Mouse (Mus musculus) liver, embryonic 13.5 days (tissue): ENCODE data around the gene Fam208a. TPM values are rescaled to one million over a fixed set of nuclear protein-coding genes. Genes with fewer than 3 reads are reported as not detected.
A peak's percentile ranks its signal among the peaks of the same experiment; 100 is the strongest.

Source experiments
- ATAC-seq: fragments of 200-750 bp; cut with Nextera tagmentation; 2 replicates; pipeline ENCODE4 v1.8.0; 2017; ENCODE audit warnings: low read depth, mild to moderate bottlenecking, moderate number of reproducible peaks, moderate library complexity
- DNase-seq: peaks from one replicate; pipeline ENCODE4 v3.0.0; 2022
- H3K27ac ChIP-seq: fragments of 300-500 bp; sonication (generic); 2 replicates; pipeline ENCODE4 v1.5.1; 2015; ENCODE audit warnings: moderate library complexity, mild to moderate bottlenecking, inconsistent platforms
- H3K27me3 ChIP-seq: fragments of 300-500 bp; sonication (generic); 2 replicates; pipeline ENCODE4 v1.6.1; 2015; ENCODE audit warnings: mild to moderate bottlenecking, inconsistent platforms
- H3K36me3 ChIP-seq: fragments of 300-500 bp; sonication (generic); 2 replicates; pipeline ENCODE4 v1.6.1; 2015; ENCODE audit warnings: mild to moderate bottlenecking, inconsistent platforms
- H3K4me1 ChIP-seq: fragments of 300-500 bp; sonication (generic); replicated peaks from 2 replicates; pipeline ENCODE4 v1.6.1; 2015; ENCODE audit warnings: inconsistent platforms
- H3K4me2 ChIP-seq: fragments of 300-500 bp; sonication (generic); 2 replicates; pipeline ENCODE4 v1.6.1; 2015; ENCODE audit warnings: inconsistent platforms, mild to moderate bottlenecking, moderate library complexity
- H3K4me3 ChIP-seq: fragments of 300-500 bp; sonication (generic); replicated peaks from 2 replicates; pipeline ENCODE4 v1.5.1; 2015; ENCODE audit warnings: mild to moderate bottlenecking, inconsistent platforms
- H3K9ac ChIP-seq: fragments of 300-500 bp; sonication (generic); 2 replicates; pipeline ENCODE4 v1.6.1; 2015; ENCODE audit warnings: mild to moderate bottlenecking, inconsistent platforms
- H3K9me3 ChIP-seq: fragments of 300-500 bp; sonication (generic); replicated peaks from 2 replicates; pipeline ENCODE4 v1.6.1; 2016; ENCODE audit warnings: inconsistent platforms
- WGBS: fragments of 180-500 bp; shearing (Covaris S2); methylation state at CpG from one replicate; pipeline ENCODE4 v1.1.7; 2015; ENCODE audit not compliant: insufficient replicate concordance; 5-methylcytosine and 5-hydroxymethylcytosine counted together
- polyA plus RNA-seq: library from polyadenylated mRNA; unstranded; fragments of >200 nt; fragmentation: Nextera tagmentation; extraction: Ambion mirVana; gene quantifications from 2 replicates; pipeline ENCODE4 v1.2.1, GENCODE M21; 2015

The Fam208a gene
- polyA plus RNA-seq = 3.8 and 4.5 TPM in 2 replicates

- peaks cover 15% of the 10 kb centered on the region for H3K36me3 ChIP-seq
- no peaks in the 10 kb centered on the region for H3K27me3 ChIP-seq
- peak within 1 kb of the TSS; percentile 91 for H3K9ac ChIP-seq
- ATAC-seq = peak; percentile 93
- peaks cover 16% of the 10 kb centered on the region for H3K4me1 ChIP-seq
- peaks cover 7% of the 10 kb centered on the region; the same call in 1 of the 2 replicates for H3K9me3 ChIP-seq
- peak; percentile 91 for DNase-seq
- H3K4me2 ChIP-seq = peak within 1 kb of the TSS; percentile 85
- WGBS = 1% methylated on average over 43 of the region's 43 CpGs
- peak within 1 kb of the TSS; percentile 73 for H3K4me3 ChIP-seq
- H3K27ac ChIP-seq = peak within 1 kb of the TSS; percentile 92
Measured at GRCm38 (mm10) chr14:27428573-27428972, at the start of gene Fam208a. Gene Fam208a (plus strand): TSS chr14:27428834.

- 13% methylated on average over 12 of the region's 12 CpGs for WGBS
- H3K4me2 ChIP-seq = peak overlapping the region; percentile 39; the same call in 1 of the 2 replicates
- H3K4me3 ChIP-seq = peak overlapping the region; percentile 38
Measured at GRCm38 (mm10) chr14:27379404-27379803, 49.2 kb upstream of the Fam208a start.

GRCm38 (mm10) chr14:27381459-27381858, 47.2 kb upstream of the Fam208a start:
- H3K4me3 ChIP-seq = no peak overlapping the region
- peaks cover 13% of the 10 kb centered on the region for H3K4me1 ChIP-seq
- 54% methylated on average over 7 of the region's 7 CpGs for WGBS
- H3K36me3 ChIP-seq = no peaks in the 10 kb centered on the region
- ATAC-seq (no peak), DNase-seq (no peak)
- no peaks in the 10 kb centered on the region for H3K27me3 ChIP-seq
- no peaks in the 10 kb centered on the region for H3K9me3 ChIP-seq
- no peak overlapping the region for H3K27ac ChIP-seq
- no peak overlapping the region for H3K4me2 ChIP-seq
- H3K9ac ChIP-seq = no peak overlapping the region

More at GRCm38 (mm10) chr14:27379404-27379803, 49.2 kb upstream of the Fam208a start:
- Histone ChIP-seq H3K27me3 (no peaks in the 10 kb centered on the region), H3K9me3 (no peaks in the 10 kb centered on the region), H3K27ac (no peak overlapping the region), H3K36me3 (no peaks in the 10 kb centered on the region), H3K4me1 (peaks cover 13% of the 10 kb centered on the region), H3K9ac (no peak overlapping the region)
- no peak for ATAC-seq
- no peak for DNase-seq

- Histone ChIP-seq H3K36me3 (peaks cover 4% of the 10 kb centered on the region; the same call in 1 of the 2 replicates), H3K9ac (no peak overlapping the region), H3K27ac (no peak overlapping the region), H3K27me3 (no peaks in the 10 kb centered on the region), H3K4me3 (no peak overlapping the region), H3K4me2 (no peak overlapping the region), H3K9me3 (no peaks in the 10 kb centered on the region), H3K4me1 (peaks cover 13% of the 10 kb centered on the region)
- DNase-seq (no peak), ATAC-seq (no peak)
- 74% methylated on average over 5 of the region's 5 CpGs for WGBS
Measured at GRCm38 (mm10) chr14:27383321-27383830, 45.3 kb upstream of the Fam208a start.

GRCm38 (mm10) chr14:27384143-27384542, 44.5 kb upstream of the Fam208a start:
- Histone ChIP-seq H3K4me2 (no peak overlapping the region), H3K36me3 (peaks cover 4% of the 10 kb centered on the region; the same call in 1 of the 2 replicates), H3K9ac (no peak overlapping the region), H3K27me3 (no peaks in the 10 kb centered on the region), H3K4me3 (no peak overlapping the region), H3K4me1 (peaks cover 9% of the 10 kb centered on the region), H3K9me3 (no peaks in the 10 kb centered on the region), H3K27ac (no peak overlapping the region)
- ATAC-seq (no peak), DNase-seq (no peak)
- WGBS = 78% methylated on average over 4 of the region's 4 CpGs

GRCm38 (mm10) chr14:27388616-27389015, 40.0 kb upstream of the Fam208a start:
- H3K9ac ChIP-seq = no peak overlapping the region
- DNase-seq (no peak), ATAC-seq (no peak)
- H3K4me3 ChIP-seq = no peak overlapping the region
- H3K27ac ChIP-seq = no peak overlapping the region
- no peaks in the 10 kb centered on the region for H3K27me3 ChIP-seq
- H3K9me3 ChIP-seq = no peaks in the 10 kb centered on the region
- H3K4me2 ChIP-seq = no peak overlapping the region
- no peaks in the 10 kb centered on the region for H3K4me1 ChIP-seq
- peaks cover 9% of the 10 kb centered on the region; the same call in 1 of the 2 replicates for H3K36me3 ChIP-seq

- Histone ChIP-seq H3K27me3 (no peaks in the 10 kb centered on the region), H3K4me1 (no peaks in the 10 kb centered on the region), H3K27ac (no peak overlapping the region), H3K9ac (no peak overlapping the region), H3K9me3 (no peaks in the 10 kb centered on the region), H3K36me3 (peaks cover 9% of the 10 kb centered on the region; the same call in 1 of the 2 replicates), H3K4me2 (no peak overlapping the region), H3K4me3 (no peak overlapping the region)
- no peak for DNase-seq
- no peak for ATAC-seq
- WGBS = 34% methylated on average over 2 of the region's 2 CpGs
Measured at GRCm38 (mm10) chr14:27389722-27390121, 38.9 kb upstream of the Fam208a start.

- ATAC-seq (no peak), DNase-seq (no peak)
- no peak overlapping the region for H3K27ac ChIP-seq
- H3K36me3 ChIP-seq = peaks cover 9% of the 10 kb centered on the region; the same call in 1 of the 2 replicates
- H3K4me3 ChIP-seq = no peak overlapping the region
- no peak overlapping the region for H3K9ac ChIP-seq
- WGBS = 68% methylated on average over 7 of the region's 7 CpGs
- no peaks in the 10 kb centered on the region for H3K4me1 ChIP-seq
- H3K4me2 ChIP-seq = no peak overlapping the region
- H3K9me3 ChIP-seq = no peaks in the 10 kb centered on the region
- no peaks in the 10 kb centered on the region for H3K27me3 ChIP-seq
Measured at GRCm38 (mm10) chr14:27390663-27391062, 38.0 kb upstream of the Fam208a start.

- Histone ChIP-seq H3K4me2 (no peak overlapping the region), H3K4me3 (no peak overlapping the region), H3K27me3 (no peaks in the 10 kb centered on the region), H3K27ac (no peak overlapping the region), H3K4me1 (no peaks in the 10 kb centered on the region), H3K36me3 (peaks cover 9% of the 10 kb centered on the region; the same call in 1 of the 2 replicates), H3K9ac (no peak overlapping the region), H3K9me3 (no peaks in the 10 kb centered on the region)
- WGBS = 72% methylated on average over 9 of the region's 9 CpGs
- ATAC-seq (no peak), DNase-seq (no peak)
Measured at GRCm38 (mm10) chr14:27391776-27392308, 36.8 kb upstream of the Fam208a start.

- Histone ChIP-seq H3K4me1 (no peaks in the 10 kb centered on the region), H3K36me3 (0 out of 2 replicates have a peak, but pooled peaks cover 4% of the 10 kb centered on the region)
Measured at GRCm38 (mm10) chr14:27392660-27393059, 36.0 kb upstream of the Fam208a start.

GRCm38 (mm10) chr14:27393806-27394205, 34.8 kb upstream of the Fam208a start:
- H3K36me3 ChIP-seq = 0 out of 2 replicates have a peak, but pooled peaks cover 4% of the 10 kb centered on the region
- H3K9me3 ChIP-seq = no peaks in the 10 kb centered on the region
- H3K9ac ChIP-seq = no peak overlapping the region
- ATAC-seq (no peak), DNase-seq (no peak)
- 51% methylated on average over 10 of the region's 10 CpGs for WGBS
- no peaks in the 10 kb centered on the region for H3K27me3 ChIP-seq
- H3K27ac ChIP-seq = no peak overlapping the region
- no peak overlapping the region for H3K4me3 ChIP-seq
- H3K4me1 ChIP-seq = no peaks in the 10 kb centered on the region
- H3K4me2 ChIP-seq = no peak overlapping the region

More at GRCm38 (mm10) chr14:27392660-27393059, 36.0 kb upstream of the Fam208a start:
- H3K9ac ChIP-seq = no peak overlapping the region
- H3K27me3 ChIP-seq = no peaks in the 10 kb centered on the region
- no peak overlapping the region for H3K4me3 ChIP-seq
- ATAC-seq (no peak), DNase-seq (no peak)
- H3K4me2 ChIP-seq = no peak overlapping the region
- no peaks in the 10 kb centered on the region for H3K9me3 ChIP-seq
- 68% methylated on average over 2 of the region's 2 CpGs for WGBS
- no peak overlapping the region for H3K27ac ChIP-seq

GRCm38 (mm10) chr14:27396424-27396823, 32.2 kb upstream of the Fam208a start:
- H3K9me3 ChIP-seq = no peaks in the 10 kb centered on the region
- DNase-seq (no peak), ATAC-seq (no peak)
- no peak overlapping the region for H3K27ac ChIP-seq
- 62% methylated on average over 7 of the region's 7 CpGs for WGBS
- H3K27me3 ChIP-seq = no peaks in the 10 kb centered on the region
- no peaks in the 10 kb centered on the region for H3K4me1 ChIP-seq
- H3K4me2 ChIP-seq = no peak overlapping the region
- no peak overlapping the region for H3K4me3 ChIP-seq
- H3K9ac ChIP-seq = no peak overlapping the region
- no peaks in the 10 kb centered on the region for H3K36me3 ChIP-seq
